Mouse (Mus musculus) kidney, postnatal 0 days (tissue): ENCODE measurements at regions not wholly inside any gene's neighbourhood (a gene's known extent, or its start where the extent isn't known, plus 50 kb on each side); places are given as distances from the start of the nearest gene placed in this dataset.
A peak's percentile ranks its signal among the peaks of the same experiment; 100 is the strongest.

ENCODE experiments used
- ATAC-seq: fragments of 200-750 bp; cut with Nextera tagmentation; replicated peaks from 2 replicates; pipeline ENCODE4 v1.8.0; 2017; ENCODE audit warnings: low read depth, moderate number of reproducible peaks, moderate TSS enrichment, moderate library complexity; ENCODE audit not compliant: low FRiP score
- DNase-seq: peaks from one replicate; pipeline ENCODE4 v3.0.0-alpha.2; 2016; ENCODE audit warnings: low spot score
- H3K27ac ChIP-seq: fragments of 300-500 bp; sonication (generic); 2 replicates; pipeline ENCODE4 v1.5.1; 2014; ENCODE audit warnings: mild to moderate bottlenecking
- H3K27me3 ChIP-seq: fragments of 300-500 bp; sonication (generic); 2 replicates; pipeline ENCODE4 v1.6.1; 2014; ENCODE audit warnings: low read length, mixed read lengths; ENCODE audit not compliant: insufficient read depth
- H3K36me3 ChIP-seq: fragments of 300-500 bp; sonication (generic); 2 replicates; pipeline ENCODE4 v1.6.1; 2014; ENCODE audit warnings: low read length, mixed read lengths; ENCODE audit not compliant: insufficient read depth
- H3K4me1 ChIP-seq: fragments of 300-500 bp; sonication (generic); replicated peaks from 2 replicates; pipeline ENCODE4 v1.6.1; 2014; ENCODE audit warnings: antibody characterized with exemption, low read length, mixed read lengths; ENCODE audit not compliant: insufficient read depth
- H3K4me2 ChIP-seq: fragments of 300-500 bp; sonication (generic); 2 replicates; pipeline ENCODE4 v1.6.1; 2014; ENCODE audit warnings: mild to moderate bottlenecking, low read length, moderate library complexity, mixed read lengths
- H3K4me3 ChIP-seq: fragments of 300-500 bp; sonication (generic); replicated peaks from 2 replicates; pipeline ENCODE4 v1.5.1; 2014; ENCODE audit warnings: low read depth, low read length
- H3K9ac ChIP-seq: fragments of 300-500 bp; sonication (generic); 2 replicates; pipeline ENCODE4 v1.6.1; 2014; ENCODE audit warnings: low read depth, low read length
- H3K9me3 ChIP-seq: fragments of 300-500 bp; sonication (generic); replicated peaks from 2 replicates; pipeline ENCODE4 v1.6.1; 2016; ENCODE audit warnings: low read length, inconsistent platforms, mixed read lengths
- CTCF ChIP-seq: IDR thresholded peaks from 2 replicates; pipeline ENCODE4 v1.5.1; 2016; ENCODE audit warnings: antibody characterized with exemption, low read depth, mild to moderate bottlenecking, moderate library complexity
- WGBS: fragments of 180-500 bp; shearing (Covaris S2); extraction: QIAGEN DNeasy Blood & Tissue Kit; methylation state at CpG from one replicate; pipeline ENCODE4 v1.1.7; 2014; 5-methylcytosine and 5-hydroxymethylcytosine counted together

DNA sequence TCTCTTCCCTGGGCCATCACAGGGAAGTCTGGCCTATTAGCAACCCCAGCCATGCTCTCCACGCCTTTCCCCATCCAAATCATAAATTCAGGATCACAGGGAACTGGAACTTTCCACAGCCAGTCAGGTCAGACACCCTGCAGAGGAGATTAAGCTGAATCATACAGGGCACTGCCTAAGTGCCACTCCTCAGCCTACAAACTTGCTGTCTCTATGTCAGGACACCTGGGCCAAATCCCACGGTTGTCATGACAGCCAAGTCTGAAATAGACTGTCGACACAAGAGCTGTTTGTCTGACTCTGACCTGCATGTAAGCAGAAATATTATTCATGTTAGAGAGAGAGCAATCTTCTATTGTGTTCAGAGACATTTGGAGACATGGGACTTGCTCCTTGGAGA lies 374.0 kb upstream of the Trib2 start:
- no peak for DNase-seq
- H3K4me3 ChIP-seq, result no peak overlapping the region
- H3K36me3 ChIP-seq, result no peaks in the 10 kb centered on the region
- H3K9ac ChIP-seq, result no peak overlapping the region
- no peak for ATAC-seq
- no peaks in the 10 kb centered on the region for H3K27me3 ChIP-seq
- peaks cover 3% of the 10 kb centered on the region; the same call in 1 of the 2 replicates for H3K4me1 ChIP-seq
- no peak for TF ChIP-seq CTCF
- 49% methylated on average over 3 of the region's 3 CpGs for WGBS
- H3K9me3 ChIP-seq, result no peaks in the 10 kb centered on the region
- no peak overlapping the region for H3K27ac ChIP-seq
- H3K4me2 ChIP-seq, result no peak overlapping the region

DNA sequence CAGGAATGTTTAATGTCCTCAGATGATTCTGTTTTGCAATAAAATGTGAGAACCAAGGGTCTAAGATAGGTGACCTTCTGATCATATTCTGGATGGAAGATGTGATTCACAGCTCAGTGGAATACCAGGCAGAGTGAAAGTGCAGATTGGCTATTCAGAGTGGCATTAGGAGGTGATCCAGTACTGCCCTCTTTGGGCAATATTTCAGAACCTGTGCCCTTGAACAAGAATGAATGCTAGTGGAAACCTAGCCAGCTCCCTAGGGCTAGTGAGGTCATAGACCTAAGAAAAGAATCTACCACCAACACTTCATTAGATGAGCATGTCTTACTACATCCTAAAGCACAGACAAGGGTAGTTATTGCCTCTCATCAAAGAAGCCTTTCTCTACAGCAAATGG lies 372.7 kb upstream of the Trib2 start:
- no peaks in the 10 kb centered on the region for H3K36me3 ChIP-seq
- no peaks in the 10 kb centered on the region for H3K27me3 ChIP-seq
- DNase-seq (no peak), ATAC-seq (no peak)
- H3K9ac ChIP-seq, result no peak overlapping the region
- no peak overlapping the region for H3K4me3 ChIP-seq
- no peak overlapping the region for H3K4me2 ChIP-seq
- H3K9me3 ChIP-seq, result no peaks in the 10 kb centered on the region
- no peak overlapping the region for H3K27ac ChIP-seq
- peak; percentile 27; the same call in 1 of the 2 replicates for TF ChIP-seq CTCF
- H3K4me1 ChIP-seq, result peaks cover 8% of the 10 kb centered on the region; the same call in 1 of the 2 replicates

DNA sequence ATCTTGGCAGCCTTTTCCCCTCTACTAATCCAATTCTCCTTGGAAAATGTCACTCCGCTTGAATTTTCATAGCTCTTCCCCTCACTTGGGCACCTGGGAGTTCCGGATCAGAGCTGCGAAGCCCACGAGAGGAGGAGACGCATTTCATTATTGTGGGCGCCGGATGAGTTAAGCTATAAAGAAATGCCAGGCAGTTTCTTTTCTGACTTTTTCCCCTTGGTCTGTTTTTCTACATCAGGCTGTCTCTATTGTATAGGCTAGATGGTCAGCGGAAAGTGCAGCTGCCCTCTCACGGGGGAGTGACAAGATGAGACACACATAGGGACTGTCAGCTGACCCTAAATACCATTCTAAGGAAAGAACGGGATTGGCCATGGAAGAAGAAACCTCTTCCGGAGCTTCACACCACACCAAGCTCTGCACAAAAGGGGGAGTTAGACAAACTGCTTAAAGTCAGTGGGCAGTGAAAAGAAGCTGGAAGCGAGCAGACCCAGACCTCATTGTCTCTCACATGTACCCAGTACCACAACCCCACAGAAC lies 369.3 kb upstream of the Trib2 start:
- Histone ChIP-seq H3K36me3 (no peaks in the 10 kb centered on the region), H3K4me3 (no peak overlapping the region), H3K9me3 (no peaks in the 10 kb centered on the region), H3K4me1 (peaks cover 10% of the 10 kb centered on the region; the same call in 1 of the 2 replicates), H3K27ac (no peak overlapping the region), H3K27me3 (no peaks in the 10 kb centered on the region), H3K9ac (no peak overlapping the region), H3K4me2 (peak overlapping the region; percentile 31; the same call in 1 of the 2 replicates)
- no peak for TF ChIP-seq CTCF
- 48% methylated on average over 12 of the region's 12 CpGs for WGBS
- no peak for ATAC-seq
- DNase-seq, result no peak

DNA sequence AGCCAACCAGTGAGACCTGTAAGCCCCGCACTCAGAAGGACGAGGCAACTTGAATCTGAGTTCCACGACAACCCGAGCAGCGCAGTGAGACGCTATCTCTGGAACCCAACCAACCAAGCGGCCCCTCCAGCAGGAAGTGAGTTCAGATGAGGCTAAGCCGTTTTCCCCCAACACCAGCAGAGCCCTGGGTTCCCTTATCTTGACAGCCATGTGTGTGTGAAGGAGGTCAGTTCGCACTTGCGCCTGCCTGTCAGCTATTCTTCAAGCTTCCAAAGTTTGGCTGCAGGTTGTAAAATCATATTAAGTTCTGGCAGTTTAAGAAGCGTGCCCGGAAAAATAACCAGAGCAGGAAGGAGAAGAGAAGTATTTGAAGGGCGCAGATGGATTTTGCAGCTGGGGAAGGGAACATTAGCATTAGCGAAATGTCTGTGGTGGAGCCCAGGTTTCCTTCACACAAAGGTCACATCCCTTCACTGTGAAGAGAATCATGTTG lies 368.8 kb upstream of the Trib2 start:
- Histone ChIP-seq H3K4me2 (peak overlapping the region; percentile 31), H3K9ac (no peak overlapping the region), H3K27ac (no peak overlapping the region), H3K4me3 (no peak overlapping the region), H3K27me3 (no peaks in the 10 kb centered on the region), H3K9me3 (no peaks in the 10 kb centered on the region), H3K4me1 (peaks cover 10% of the 10 kb centered on the region; the same call in 1 of the 2 replicates), H3K36me3 (no peaks in the 10 kb centered on the region)
- 45% methylated on average over 14 of the region's 14 CpGs for WGBS
- no peak for ATAC-seq
- TF ChIP-seq CTCF, result no peak
- peak; percentile 57 for DNase-seq

DNA sequence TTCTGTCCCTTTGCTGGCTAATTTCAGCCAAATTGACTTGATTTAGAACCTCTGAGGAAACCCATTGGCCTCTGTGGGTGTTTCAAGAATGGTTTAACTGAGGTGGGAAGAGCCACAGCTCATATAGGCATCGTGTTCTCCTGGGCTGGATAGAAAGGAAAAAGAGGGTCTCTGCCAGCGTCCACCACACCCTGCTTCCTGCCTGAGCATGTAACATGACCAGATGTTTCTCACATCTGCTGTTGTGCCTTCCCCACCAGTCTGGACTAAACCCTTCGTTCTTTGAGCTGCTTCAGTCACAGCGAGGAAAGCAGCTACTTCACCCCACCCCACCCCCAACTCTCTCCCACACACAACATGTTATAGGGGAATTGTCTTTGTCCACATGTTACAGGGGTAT lies 366.3 kb upstream of the Trib2 start:
- Histone ChIP-seq H3K9ac (no peak overlapping the region), H3K4me2 (no peak overlapping the region), H3K4me1 (peaks cover 10% of the 10 kb centered on the region; the same call in 1 of the 2 replicates), H3K27ac (no peak overlapping the region), H3K4me3 (no peak overlapping the region), H3K27me3 (no peaks in the 10 kb centered on the region), H3K36me3 (no peaks in the 10 kb centered on the region), H3K9me3 (no peaks in the 10 kb centered on the region)
- WGBS, result 20% methylated on average over 4 of the region's 4 CpGs
- DNase-seq, result no peak
- ATAC-seq, result no peak
- no peak for TF ChIP-seq CTCF

DNA sequence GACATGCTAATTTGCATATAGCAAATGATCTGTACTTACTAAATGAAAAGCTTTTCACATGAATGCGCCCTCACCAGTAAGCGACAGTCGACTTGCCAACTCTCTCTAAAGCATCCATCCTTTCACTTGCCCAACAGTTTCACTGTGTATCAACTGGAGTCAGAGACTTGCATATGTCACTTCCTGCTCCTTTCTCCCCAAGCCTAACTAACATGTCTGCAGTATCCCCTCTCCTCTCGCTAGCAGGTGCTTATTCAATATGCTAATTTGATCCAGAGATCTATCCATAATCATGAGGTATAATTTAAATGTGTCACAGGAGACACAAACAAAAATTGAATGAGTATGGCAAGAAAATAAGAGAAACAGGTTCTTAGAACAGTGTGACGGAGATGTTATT lies 364.9 kb upstream of the Trib2 start:
- Histone ChIP-seq H3K9me3 (no peaks in the 10 kb centered on the region), H3K27ac (no peak overlapping the region), H3K4me3 (no peak overlapping the region), H3K36me3 (no peaks in the 10 kb centered on the region), H3K9ac (no peak overlapping the region), H3K4me2 (no peak overlapping the region), H3K4me1 (peaks cover 10% of the 10 kb centered on the region; the same call in 1 of the 2 replicates), H3K27me3 (no peaks in the 10 kb centered on the region)
- DNase-seq (no peak), ATAC-seq (no peak)
- 91% methylated on average over 5 of the region's 5 CpGs for WGBS
- TF ChIP-seq CTCF, result no peak

DNA sequence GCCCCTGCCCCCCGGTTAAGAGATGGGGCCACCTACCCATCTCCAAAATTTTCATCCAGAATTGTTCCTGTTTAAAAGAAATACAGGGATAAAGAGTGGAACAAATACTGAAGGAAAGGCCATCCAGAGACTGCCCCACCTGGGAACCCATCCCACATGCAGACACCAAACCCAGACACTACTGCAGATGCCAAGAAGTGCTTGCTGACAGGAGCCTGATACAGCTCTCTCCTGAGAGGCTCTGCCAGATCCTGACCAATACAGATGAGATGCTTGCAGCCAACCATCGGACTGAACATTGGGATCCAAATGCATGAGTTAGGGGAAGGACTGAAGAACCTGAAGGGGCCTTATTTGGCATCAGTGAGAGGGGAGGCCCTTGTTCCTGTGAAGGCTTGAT lies 363.2 kb upstream of the Trib2 start:
- no peak for TF ChIP-seq CTCF
- ATAC-seq (no peak), DNase-seq (no peak)
- Histone ChIP-seq H3K27me3 (no peaks in the 10 kb centered on the region), H3K36me3 (no peaks in the 10 kb centered on the region), H3K9ac (no peak overlapping the region), H3K27ac (no peak overlapping the region), H3K4me1 (0 out of 2 replicates have a peak, but pooled peaks cover 3% of the 10 kb centered on the region), H3K4me2 (no peak overlapping the region), H3K4me3 (no peak overlapping the region), H3K9me3 (no peaks in the 10 kb centered on the region)
- WGBS, result 88% methylated on average over 2 of the region's 2 CpGs
